Mouse (Mus musculus): ENCODE measurements at regions not wholly inside any gene's neighbourhood (a gene's known extent, or its start where the extent isn't known, plus 50 kb on each side); places are given as distances from the start of the nearest gene placed in this dataset.

- no peak for DNase-seq (ENCODE audit: low read depth)
These were observed 51.5 kb upstream of the D7Ertd443e start for GRCm38 (mm10) chr7:134436917-134437316.

- no peak for DNase-seq (ENCODE audit: low read depth)
These were observed 53.8 kb upstream of the D7Ertd443e start for GRCm38 (mm10) chr7:134439281-134439680.

- no peak for DNase-seq (ENCODE audit: low read depth)
These were observed 59.7 kb upstream of the D7Ertd443e start for GRCm38 (mm10) chr7:134445008-134445806.

GRCm38 (mm10) chr7:134447648-134448202 is 62.3 kb upstream of the D7Ertd443e start:
- DNase-seq (ENCODE audit: low read depth): no peak

GRCm38 (mm10) chr7:134448831-134449230 is 63.4 kb upstream of the D7Ertd443e start:
- DNase-seq (ENCODE audit: low read depth): no peak

GRCm38 (mm10) chr7:134462677-134463076 is 77.2 kb upstream of the D7Ertd443e start:
- no peak for DNase-seq (ENCODE audit: low read depth)

GRCm38 (mm10) chr7:134463380-134463779 is 77.9 kb upstream of the D7Ertd443e start:
- no peak for DNase-seq (ENCODE audit: low read depth)

GRCm38 (mm10) chr7:134467216-134467615 is 81.8 kb upstream of the D7Ertd443e start:
- DNase-seq (ENCODE audit: low read depth): no peak

GRCm38 (mm10) chr7:134471286-134471685 is 85.8 kb upstream of the D7Ertd443e start:
- no peak for DNase-seq (ENCODE audit: low read depth)

GRCm38 (mm10) chr7:134491326-134491725 is 105.9 kb upstream of the D7Ertd443e start:
- no peak for DNase-seq (ENCODE audit: low read depth)

- DNase-seq (ENCODE audit: low read depth): no peak
These were observed 111.8 kb upstream of the D7Ertd443e start for GRCm38 (mm10) chr7:134497219-134497618.

- no peak for DNase-seq (ENCODE audit: low read depth)
These were observed 112.4 kb upstream of the D7Ertd443e start for GRCm38 (mm10) chr7:134497870-134498269.

- no peak for DNase-seq (ENCODE audit: low read depth)
These were observed 113.3 kb upstream of the D7Ertd443e start for GRCm38 (mm10) chr7:134498716-134499115.

- DNase-seq (ENCODE audit: low read depth): no peak
These were observed 114.0 kb upstream of the D7Ertd443e start for GRCm38 (mm10) chr7:134499429-134499828.

- no peak for DNase-seq (ENCODE audit: low read depth)
These were observed 114.7 kb upstream of the D7Ertd443e start for GRCm38 (mm10) chr7:134500210-134500609.

- DNase-seq (ENCODE audit: low read depth): no peak
These were observed 115.6 kb upstream of the D7Ertd443e start for GRCm38 (mm10) chr7:134501079-134501478.

GRCm38 (mm10) chr7:134510333-134510928 is 125.0 kb upstream of the D7Ertd443e start:
- DNase-seq (ENCODE audit: low read depth): no peak

GRCm38 (mm10) chr7:134519372-134519975 is 134.0 kb upstream of the D7Ertd443e start:
- DNase-seq (ENCODE audit: low read depth): no peak

GRCm38 (mm10) chr7:134523897-134524296 is 138.4 kb upstream of the D7Ertd443e start:
- no peak for DNase-seq (ENCODE audit: low read depth)

GRCm38 (mm10) chr7:134525041-134525440 is 139.6 kb upstream of the D7Ertd443e start:
- no peak for DNase-seq (ENCODE audit: low read depth)

GRCm38 (mm10) chr7:134525461-134525860 is 140.0 kb upstream of the D7Ertd443e start:
- no peak for DNase-seq (ENCODE audit: low read depth)

- DNase-seq (ENCODE audit: low read depth): no peak
These were observed 141.9 kb upstream of the D7Ertd443e start for GRCm38 (mm10) chr7:134527351-134527750.

GRCm38 (mm10) chr7:134528026-134528425 is 142.4 kb upstream of the Dock1 start:
- no peak for DNase-seq (ENCODE audit: low read depth)
